8 mouse cellular contexts compared by ENCODE assay signal in genomic region chr7:98837901-98838300, GRCm38 (mm10). TPM values are rescaled to one million over a fixed set of nuclear protein-coding genes. Genes with fewer than 3 reads are reported as not detected.
DNase-seq lines count a peak whose midpoint lies in the region; ATAC-seq and TF ChIP-seq lines count a peak whose summit lies in the region.

No protein-coding gene starts in this region.

- H3K4me1 ChIP-seq in hindbrain, postnatal 0 days (ENCODE audit: insufficient read depth, low read length) = peaks cover 5% of the 10 kb centered on the region; the same call in 1 of the 2 replicates
- H3K4me1 ChIP-seq in megakaryocyte, embryonic 14.5 days = peaks cover 55% of the 10 kb centered on the region

- TF ChIP-seq CTCF in hindbrain, postnatal 0 days (IDR thresholded peaks at IDR 0.05; ENCODE audit: low read depth) = peak; percentile 89

- DNase-seq in adrenal gland, adult (ENCODE audit: inconsistent age in 2 of 2, low spot score in 1 of 2) = peak; percentile 83 to 92
- peak; percentile 74 to 88 for DNase-seq in cerebellum, postnatal 4 days (ENCODE audit: low spot score in 2 of 2)
- DNase-seq in gastrocnemius, adult 8-10 months (ENCODE audit: low spot score in 2 of 2) = peak; percentile 65 to 78
- peak; percentile 92 for DNase-seq in hindbrain, postnatal 0 days (ENCODE audit: low spot score)
- peak; percentile 53 to 61 for DNase-seq in left cerebral cortex, adult 8-10 months (ENCODE audit: low spot score in 2 of 2)
- DNase-seq in right cerebral cortex, postnatal 25 days = peak; percentile 79

- ATAC-seq in hindbrain, postnatal 0 days = peak; percentile 79
- ATAC-seq in erythroid progenitor cell, adult 5-6 weeks (replicated peaks; ENCODE audit: low FRiP score, poor library complexity, severe bottlenecking) = no peak

- under 1% methylated on average over 17 of the region's 17 CpGs for WGBS in hindbrain, postnatal 0 days

- peak overlapping the region; percentile 44 for H3K4me3 ChIP-seq in hindbrain, postnatal 0 days (ENCODE audit: low read length)
- peak overlapping the region; percentile 74 for H3K4me3 ChIP-seq in megakaryocyte, embryonic 14.5 days (replicated peaks)

- H3K4me2 ChIP-seq in hindbrain, postnatal 0 days (ENCODE audit: low read depth, low read length) = peak overlapping the region; percentile 86

- H3K9me3 ChIP-seq in hindbrain, postnatal 0 days (ENCODE audit: low read length) = no peaks in the 10 kb centered on the region
- no peaks in the 10 kb centered on the region for H3K9me3 ChIP-seq in megakaryocyte, embryonic 14.5 days

- no peak overlapping the region for H3K27ac ChIP-seq in hindbrain, postnatal 0 days

- no peaks in the 10 kb centered on the region for H3K36me3 ChIP-seq in hindbrain, postnatal 0 days (ENCODE audit: insufficient read depth, low read length)
- no peaks in the 10 kb centered on the region for H3K36me3 ChIP-seq in megakaryocyte, embryonic 14.5 days (replicated peaks; ENCODE audit: low read length)

- H3K9ac ChIP-seq in hindbrain, postnatal 0 days (replicated peaks; ENCODE audit: low read length) = no peak overlapping the region

- peaks cover 57% of the 10 kb centered on the region for H3K27me3 ChIP-seq in hindbrain, postnatal 0 days (ENCODE audit: insufficient read depth, low read length)
- H3K27me3 ChIP-seq in megakaryocyte, embryonic 14.5 days (replicated peaks) = peaks cover 99% of the 10 kb centered on the region

RNA-seq across cellular contexts. Expression of gene Wnt11, which starts 3.0 kb away (rescaled TPM):
- 1 to 10 TPM; 5.3 to 7.6 (median 5.9) TPM for total RNA-seq in gastrocnemius, adult 8-10 months (2022)
- total RNA-seq in hindbrain, postnatal 0 days (2014; rRNA removed) = 11.4 and 17.2 TPM in 2 replicates
- polyA plus RNA-seq in hindbrain, postnatal 0 days (2015; fragmentation: Nextera tagmentation; extraction: Ambion mirVana) = 2.2 and 2.8 TPM in 2 replicates
- total RNA-seq in left cerebral cortex, adult 8-10 months (2022) = under 1 TPM in 3 of 4 experiments, not detected in 1; 0.30 to 0.91 (median 0.52) TPM
- 1.6 and 9.0 TPM in 2 replicates for polyA plus RNA-seq in megakaryocyte, embryonic 14.5 days (2012; ENCODE audit: insufficient read depth, low replicate concordance)
- not detected in 2 replicates for total RNA-seq in erythroid progenitor cell, adult 5-6 weeks (2015; ENCODE audit: low replicate concordance)
- total RNA-seq in erythroid progenitor cell, adult 5-6 weeks (2017; ENCODE audit: low replicate concordance) = not detected in 2 replicates
